Mouse (Mus musculus): Measurements from ENCODE around the gene Hmg20b. TPM values are rescaled to one million over a fixed set of nuclear protein-coding genes. Genes with fewer than 3 reads are reported as not detected.

Gene Hmg20b
- polyA plus RNA-seq, 1 experiment from 2014 or later, result 94.6 TPM

- ATAC-seq (replicated peaks; ENCODE audit: low FRiP score), result peak; percentile 88
- peaks cover 58% of the 10 kb centered on the region for H3K36me3 ChIP-seq
- H3K27me3 ChIP-seq, result no peaks in the 10 kb centered on the region
- H3K4me3 ChIP-seq (replicated peaks), result peak within 1 kb of the TSS; percentile 98
- peaks cover 66% of the 10 kb centered on the region for H3K4me1 ChIP-seq
- H3K4me2 ChIP-seq, result peak within 1 kb of the TSS; percentile 79
- peak within 1 kb of the TSS; percentile 93 for H3K27ac ChIP-seq
- no peaks in the 10 kb centered on the region for H3K9me3 ChIP-seq (replicated peaks)
- peak within 1 kb of the TSS; percentile 96 for H3K9ac ChIP-seq
- under 1% methylated on average over 68 of the region's 68 CpGs for WGBS
Measured at GRCm38 (mm10) chr10:81320550-81321347, 29.5 kb downstream of the Hmg20b start, which contains the start of gene Cactin. Gene Cactin, plus strand, starts transcription at chr10:81321103.

- Histone ChIP-seq H3K36me3 (peaks cover 58% of the 10 kb centered on the region), H3K27me3 (no peaks in the 10 kb centered on the region), H3K4me2 (peak overlapping the region; percentile 79), H3K9me3 (replicated peaks) (no peaks in the 10 kb centered on the region), H3K27ac (peak overlapping the region; percentile 93), H3K4me3 (replicated peaks) (peak overlapping the region; percentile 98), H3K9ac (peak overlapping the region; percentile 54), H3K4me1 (peaks cover 64% of the 10 kb centered on the region)
- ATAC-seq (replicated peaks; ENCODE audit: low FRiP score), result no peak; the same call in 1 of the 2 replicates
- WGBS, result 1% methylated on average over 38 of the region's 38 CpGs
Measured at GRCm38 (mm10) chr10:81319741-81320549, 30.3 kb downstream of the Hmg20b start.

DNA sequence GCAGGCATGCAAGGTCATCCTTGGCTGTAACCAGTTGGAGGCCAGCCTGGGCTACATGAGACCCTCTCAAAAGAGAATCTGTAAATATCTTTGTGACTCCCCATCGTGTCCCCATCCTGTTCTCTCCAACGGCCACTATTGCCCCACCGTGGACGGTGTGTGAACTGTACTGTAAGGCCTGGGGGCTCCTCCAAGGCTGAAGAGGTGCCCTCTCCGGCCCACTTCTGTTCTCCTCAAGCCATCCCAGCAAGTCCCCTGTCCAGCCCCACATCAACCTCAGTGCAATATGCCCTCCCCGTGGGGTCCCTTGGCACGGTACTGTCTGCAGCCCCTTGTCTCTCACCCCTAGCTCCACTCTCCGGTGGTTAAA lies 31.0 kb downstream of the Hmg20b start:
- Histone ChIP-seq H3K4me2 (peak overlapping the region; percentile 79), H3K36me3 (peaks cover 58% of the 10 kb centered on the region), H3K27ac (peak overlapping the region; percentile 93), H3K27me3 (no peaks in the 10 kb centered on the region), H3K9ac (peak overlapping the region; percentile 54), H3K9me3 (replicated peaks) (no peaks in the 10 kb centered on the region), H3K4me3 (replicated peaks) (peak overlapping the region; percentile 98), H3K4me1 (peaks cover 64% of the 10 kb centered on the region)
- 34% methylated on average over 8 of the region's 8 CpGs for WGBS
- no peak for ATAC-seq (replicated peaks; ENCODE audit: low FRiP score)

DNA sequence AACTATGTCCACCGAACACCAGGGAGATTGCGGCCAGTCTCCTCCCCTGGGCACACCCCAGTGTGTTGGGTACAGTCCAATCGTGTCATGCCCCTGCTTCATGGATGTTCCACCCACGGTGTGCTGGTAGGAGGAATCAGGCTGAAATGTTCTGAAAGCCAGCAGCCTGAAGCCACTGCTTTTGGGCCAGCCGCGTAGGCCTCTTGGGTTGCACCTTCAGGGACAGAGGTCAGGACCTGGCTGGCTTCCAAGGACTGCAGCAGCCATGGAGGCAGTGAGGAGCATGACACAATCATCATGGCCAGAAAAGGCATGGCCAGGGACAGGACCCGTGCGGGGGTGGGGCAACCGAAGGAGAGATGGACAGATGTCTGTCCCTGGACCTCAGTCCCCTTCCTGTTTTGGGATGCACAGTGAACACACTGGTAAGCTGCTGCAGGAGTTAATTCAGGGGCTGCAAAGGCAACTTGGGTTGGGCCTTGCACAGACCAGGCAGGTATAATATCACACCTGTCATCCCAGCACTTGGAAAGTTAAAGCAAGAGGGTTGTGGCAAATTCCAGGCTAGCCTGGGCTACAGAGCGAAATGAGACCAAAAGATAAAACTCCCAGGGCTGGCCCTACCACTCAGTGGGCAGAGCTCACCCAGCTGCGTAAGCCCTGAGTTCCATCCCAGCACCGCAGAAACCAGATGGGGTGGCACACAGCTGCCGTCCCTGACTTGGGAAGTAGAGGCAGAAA lies 31.5 kb downstream of the Hmg20b start:
- WGBS, result 88% methylated on average over 13 of the region's 13 CpGs
- H3K36me3 ChIP-seq, result peaks cover 58% of the 10 kb centered on the region

GRCm38 (mm10) chr10:81317273-81317672 lies 33.0 kb downstream of the Hmg20b start:
- H3K9me3 ChIP-seq (replicated peaks), result no peaks in the 10 kb centered on the region
- ATAC-seq (replicated peaks; ENCODE audit: low FRiP score), result peak; percentile 10
- peak overlapping the region; percentile 66 for H3K4me2 ChIP-seq
- peak overlapping the region; percentile 49 for H3K9ac ChIP-seq
- H3K27me3 ChIP-seq, result no peaks in the 10 kb centered on the region
- peaks cover 59% of the 10 kb centered on the region for H3K4me1 ChIP-seq
- peak overlapping the region; percentile 83 for H3K27ac ChIP-seq
- WGBS, result 6% methylated on average over 19 of the region's 20 CpGs
- H3K4me3 ChIP-seq (replicated peaks), result peak overlapping the region; percentile 37
- H3K36me3 ChIP-seq, result peaks cover 58% of the 10 kb centered on the region

More for the DNA sequence above, 31.5 kb downstream of the Hmg20b start:
- Histone ChIP-seq H3K9ac (peak overlapping the region; percentile 54), H3K27ac (peak overlapping the region; percentile 93), H3K9me3 (replicated peaks) (no peaks in the 10 kb centered on the region), H3K4me3 (replicated peaks) (peak overlapping the region; percentile 98; the same call in 1 of the 2 replicates), H3K4me2 (peak overlapping the region; percentile 79), H3K27me3 (no peaks in the 10 kb centered on the region), H3K4me1 (peaks cover 61% of the 10 kb centered on the region)
- no peak for ATAC-seq (replicated peaks; ENCODE audit: low FRiP score)

GRCm38 (mm10) chr10:81316338-81317060 lies 33.8 kb downstream of the Hmg20b start:
- Histone ChIP-seq H3K4me2 (peak overlapping the region; percentile 66), H3K4me1 (peaks cover 56% of the 10 kb centered on the region), H3K27ac (peak overlapping the region; percentile 83), H3K9ac (peak overlapping the region; percentile 49), H3K27me3 (no peaks in the 10 kb centered on the region), H3K4me3 (replicated peaks) (peak overlapping the region; percentile 37), H3K9me3 (replicated peaks) (no peaks in the 10 kb centered on the region), H3K36me3 (peaks cover 63% of the 10 kb centered on the region)
- WGBS, result 33% methylated on average over 16 of the region's 16 CpGs
- ATAC-seq (replicated peaks; ENCODE audit: low FRiP score), result no peak; the same call in 1 of the 2 replicates

DNA sequence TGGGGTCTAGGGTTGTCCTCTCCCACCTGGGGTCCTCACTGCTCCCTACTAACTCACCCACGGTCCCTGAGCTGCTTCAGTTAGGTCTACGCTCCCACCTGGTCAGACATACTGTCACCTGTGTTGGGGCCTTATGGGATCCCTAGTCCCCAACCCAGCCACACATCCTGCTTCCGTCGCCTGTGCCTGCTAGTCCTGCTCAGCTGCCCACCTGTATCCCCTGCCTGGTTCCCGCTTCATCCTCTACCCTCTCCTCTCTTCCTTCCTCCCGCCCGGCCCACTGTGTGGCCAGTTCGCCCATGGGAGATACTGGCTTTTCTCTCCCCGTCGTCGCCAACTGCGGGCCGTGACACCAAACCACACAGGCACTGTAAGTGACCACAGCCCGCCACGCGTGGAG lies 34.7 kb downstream of the Hmg20b start:
- Histone ChIP-seq H3K4me3 (replicated peaks) (no peak overlapping the region), H3K4me1 (peaks cover 59% of the 10 kb centered on the region), H3K9ac (no peak overlapping the region), H3K9me3 (replicated peaks) (no peaks in the 10 kb centered on the region), H3K36me3 (peaks cover 72% of the 10 kb centered on the region), H3K27me3 (no peaks in the 10 kb centered on the region), H3K27ac (0 out of 2 replicates have a peak overlapping the region, but pooled peaks have one; percentile 83), H3K4me2 (no peak overlapping the region)
- ATAC-seq (replicated peaks; ENCODE audit: low FRiP score), result no peak
- WGBS, result 91% methylated on average over 16 of the region's 16 CpGs

- no peak overlapping the region for H3K4me3 ChIP-seq (replicated peaks)
- H3K36me3 ChIP-seq, result peaks cover 86% of the 10 kb centered on the region
- WGBS, result 80% methylated on average over 7 of the region's 7 CpGs
- peaks cover 51% of the 10 kb centered on the region for H3K4me1 ChIP-seq
- H3K9ac ChIP-seq, result no peak overlapping the region
- no peak overlapping the region for H3K27ac ChIP-seq
- H3K27me3 ChIP-seq, result no peaks in the 10 kb centered on the region
- H3K4me2 ChIP-seq, result no peak overlapping the region
- ATAC-seq (replicated peaks; ENCODE audit: low FRiP score), result no peak
- no peaks in the 10 kb centered on the region for H3K9me3 ChIP-seq (replicated peaks)
Measured at GRCm38 (mm10) chr10:81314201-81314600, 36.1 kb downstream of the Hmg20b start.

GRCm38 (mm10) chr10:81313581-81313980 lies 36.7 kb downstream of the Hmg20b start:
- Histone ChIP-seq H3K9me3 (replicated peaks) (no peaks in the 10 kb centered on the region), H3K27me3 (no peaks in the 10 kb centered on the region), H3K4me2 (no peak overlapping the region), H3K4me1 (peaks cover 45% of the 10 kb centered on the region), H3K36me3 (peaks cover 87% of the 10 kb centered on the region), H3K4me3 (replicated peaks) (no peak overlapping the region), H3K27ac (no peak overlapping the region), H3K9ac (no peak overlapping the region)
- 93% methylated on average over 13 of the region's 13 CpGs for WGBS
- no peak for ATAC-seq (replicated peaks; ENCODE audit: low FRiP score)

- Histone ChIP-seq H3K4me1 (peaks cover 24% of the 10 kb centered on the region), H3K27ac (no peak overlapping the region), H3K4me2 (no peak overlapping the region), H3K9me3 (replicated peaks) (no peaks in the 10 kb centered on the region), H3K9ac (no peak overlapping the region), H3K36me3 (peaks cover 94% of the 10 kb centered on the region), H3K4me3 (replicated peaks) (no peak overlapping the region), H3K27me3 (no peaks in the 10 kb centered on the region)
- ATAC-seq (replicated peaks; ENCODE audit: low FRiP score), result no peak
- 90% methylated on average over 5 of the region's 5 CpGs for WGBS
Measured at GRCm38 (mm10) chr10:81309571-81309970, 40.7 kb downstream of the Hmg20b start.

Measured in kidney, embryonic 15.5 days (tissue).